Mouse (Mus musculus): ENCODE data around the gene Tnfsf15.

DNA sequence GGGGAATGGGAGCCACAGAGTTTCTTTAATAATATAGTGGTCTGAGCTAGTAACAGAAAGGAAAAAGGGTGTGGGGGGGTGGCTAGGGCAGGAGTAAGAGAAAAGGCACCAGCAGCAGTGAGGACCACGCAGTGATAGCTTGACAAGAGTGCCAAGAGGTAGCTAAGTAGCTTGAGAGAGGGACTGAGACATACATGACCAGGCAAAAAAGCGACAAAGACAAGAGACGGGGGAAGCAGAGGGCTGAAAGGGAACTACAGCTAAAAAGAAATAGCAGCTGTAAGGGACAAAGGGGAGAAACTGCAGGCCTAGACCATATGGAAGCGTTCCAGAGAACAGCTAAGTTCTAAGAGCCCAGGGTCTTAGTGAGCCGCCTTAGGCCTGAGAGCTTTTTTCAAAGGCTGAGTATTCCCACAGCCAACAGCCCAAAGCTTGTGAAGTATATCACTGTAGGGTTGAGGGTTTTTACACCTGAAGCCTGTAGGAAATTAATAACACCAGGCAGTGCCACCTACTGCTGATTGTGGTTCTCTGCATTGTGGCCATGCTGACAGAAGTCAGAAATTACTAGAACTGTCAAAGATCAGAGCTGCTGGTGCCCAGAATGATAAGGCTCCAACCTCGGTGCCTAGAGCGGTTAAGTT, 38.2 kb upstream of the Tnfsf15 start:
- TF ChIP-seq POLR2A (IDR thresholded peaks at IDR 0.05; ENCODE audit: insufficient read depth, low read depth, low read length): no peak
- no peak for TF ChIP-seq EP300 (IDR thresholded peaks at IDR 0.05; ENCODE audit: insufficient read depth, low read depth, low read length)
